Mouse (Mus musculus): Measurements from ENCODE around the gene Abcc12. TPM values are rescaled to one million over a fixed set of nuclear protein-coding genes. Genes with fewer than 3 reads are reported as not detected.

Gene Abcc12
- total RNA-seq (2021): under 1 TPM; 0.25 to 0.45 TPM
- long read RNA-seq: 0 reads

GRCm38 (mm10) chr8:86580458-86580857, at the start of gene Abcc12:
TSS of gene Abcc12 (minus strand) at chr8:86580686.
- no peak for DNase-seq (ENCODE audit: low spot score in 2 of 2)

DNA sequence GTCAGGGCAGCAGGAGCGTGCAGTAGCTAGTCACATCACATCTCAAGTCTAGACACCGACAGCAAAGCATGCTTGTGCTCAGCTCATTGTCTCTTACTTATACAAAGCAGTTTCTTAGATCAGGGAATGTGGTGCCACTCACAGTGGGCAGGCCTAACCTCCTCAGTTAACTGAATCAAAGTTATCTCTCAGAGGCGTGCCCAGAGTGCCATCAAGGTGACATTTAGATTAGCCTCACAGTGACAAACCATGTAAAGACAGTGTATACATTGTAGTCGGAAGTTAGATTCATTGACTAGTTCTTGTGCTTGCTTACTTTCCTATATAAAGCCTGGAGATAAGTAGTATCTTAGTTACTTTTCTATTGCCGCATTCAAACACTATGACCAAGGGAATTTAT, 49.7 kb upstream of the Abcc12 start:
- no peak for DNase-seq (ENCODE audit: low spot score in 2 of 2)

GRCm38 (mm10) chr8:86624915-86625314, 44.4 kb upstream of the Abcc12 start:
- no peak for DNase-seq (ENCODE audit: low spot score in 2 of 2)

GRCm38 (mm10) chr8:86623911-86624731, 43.6 kb upstream of the Abcc12 start, which contains the start of gene Lonp2:
TSS of gene Lonp2 (plus strand) at chr8:86624043.
- peak; percentile 97 to 98 for DNase-seq (ENCODE audit: low spot score in 2 of 2)

GRCm38 (mm10) chr8:86623551-86623910, 43.0 kb upstream of the Abcc12 start:
- DNase-seq (ENCODE audit: low spot score in 2 of 2): no peak

- no peak for DNase-seq (ENCODE audit: low spot score in 2 of 2)
These were observed 37.4 kb upstream of the Abcc12 start for GRCm38 (mm10) chr8:86617759-86618387.

DNA sequence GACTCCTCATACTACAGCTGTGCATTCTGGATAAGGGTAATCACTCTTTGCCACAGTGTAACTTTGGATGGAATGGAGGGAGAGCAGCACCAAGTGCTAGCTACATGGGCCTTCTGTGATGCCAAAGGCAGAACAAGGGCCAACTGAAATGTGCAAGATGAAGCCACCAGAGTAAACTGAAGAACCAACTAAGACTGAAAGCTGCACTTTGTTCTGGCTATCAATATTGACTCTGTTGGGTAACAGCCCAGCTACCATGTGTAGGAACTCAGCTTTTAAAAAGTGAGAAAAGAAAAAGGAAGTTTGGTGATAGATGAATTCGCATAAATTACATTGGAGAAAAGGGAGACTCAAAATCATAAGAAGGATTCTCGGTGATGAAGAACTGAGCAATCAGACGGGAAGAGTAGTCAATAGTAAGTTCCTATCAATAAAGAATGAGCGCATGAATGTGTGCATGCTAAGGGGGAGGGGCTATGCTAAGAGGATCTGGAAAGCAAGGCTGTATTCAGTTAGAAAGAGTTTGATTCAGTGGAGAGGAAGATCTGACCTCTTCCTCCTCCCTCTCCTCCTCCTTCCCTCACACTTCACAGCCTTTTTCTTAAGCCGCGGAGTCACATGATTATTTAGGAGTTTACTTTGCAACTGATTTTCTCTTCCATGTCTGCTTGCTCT, 34.7 kb upstream of the Abcc12 start:
- DNase-seq (ENCODE audit: low spot score in 2 of 2): no peak

DNA sequence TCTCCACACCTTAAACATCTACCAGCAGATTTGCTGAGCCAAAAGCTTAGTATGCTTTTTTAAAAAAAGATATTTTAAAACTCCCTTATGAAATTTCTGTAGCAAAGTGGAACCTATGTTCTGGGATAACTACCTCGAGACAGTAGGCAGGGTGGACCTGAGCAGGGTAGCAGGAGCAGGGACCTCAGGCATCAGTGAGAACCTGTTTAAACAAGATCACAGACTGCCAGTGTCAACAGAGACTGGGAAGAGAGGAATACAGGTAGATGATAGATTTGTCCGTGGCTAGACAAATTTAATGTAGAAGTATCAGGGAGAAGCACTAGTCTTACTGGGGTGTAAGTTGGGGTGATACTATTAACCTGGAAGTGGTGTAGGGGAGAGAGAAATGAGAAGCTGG, 33.3 kb upstream of the Abcc12 start:
- no peak for DNase-seq (ENCODE audit: low spot score in 2 of 2)

DNA sequence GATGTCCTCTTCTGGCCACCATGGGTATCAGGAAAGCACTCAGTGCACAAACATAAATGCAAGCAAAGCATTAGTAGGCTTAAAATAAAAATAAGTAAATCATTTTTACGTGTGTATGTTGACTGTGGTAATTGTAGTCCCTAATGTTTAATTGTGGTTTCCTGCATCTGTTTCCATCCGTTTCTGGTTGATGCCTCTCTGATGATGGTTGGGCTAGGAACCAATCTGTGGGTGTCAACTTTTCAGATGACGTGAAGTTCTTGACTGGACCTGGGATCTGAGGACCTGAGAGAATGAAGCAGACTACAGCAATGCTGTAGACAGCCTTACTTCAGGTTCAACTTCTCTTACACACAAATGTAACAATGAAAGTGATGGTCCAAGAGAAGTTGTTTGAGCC, 24.2 kb upstream of the Abcc12 start:
- no peak for DNase-seq (ENCODE audit: low spot score in 2 of 2)

- no peak for DNase-seq (ENCODE audit: low spot score in 2 of 2)
These were observed 22.7 kb upstream of the Abcc12 start for GRCm38 (mm10) chr8:86603174-86603573.

DNA sequence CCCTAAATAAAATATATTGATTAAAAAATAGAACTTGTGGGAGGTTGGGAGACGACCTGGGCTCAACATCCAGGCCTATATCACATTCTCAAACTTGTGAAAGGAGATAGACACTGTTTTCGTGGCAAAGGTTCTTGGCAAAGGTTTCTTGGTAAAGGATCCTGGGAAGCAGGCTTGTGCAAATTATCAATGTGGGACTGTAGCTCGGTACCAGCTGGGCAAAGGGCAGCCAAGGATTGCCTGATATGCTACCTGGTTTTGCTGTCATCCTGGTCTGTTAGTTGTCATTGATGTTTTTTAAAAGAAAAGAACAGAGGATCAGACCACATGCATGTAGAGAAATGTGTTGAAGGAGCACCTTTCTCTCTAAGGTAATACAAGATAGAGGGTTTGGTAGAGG, 19.8 kb upstream of the Abcc12 start:
- no peak for DNase-seq (ENCODE audit: low spot score in 2 of 2)

DNA sequence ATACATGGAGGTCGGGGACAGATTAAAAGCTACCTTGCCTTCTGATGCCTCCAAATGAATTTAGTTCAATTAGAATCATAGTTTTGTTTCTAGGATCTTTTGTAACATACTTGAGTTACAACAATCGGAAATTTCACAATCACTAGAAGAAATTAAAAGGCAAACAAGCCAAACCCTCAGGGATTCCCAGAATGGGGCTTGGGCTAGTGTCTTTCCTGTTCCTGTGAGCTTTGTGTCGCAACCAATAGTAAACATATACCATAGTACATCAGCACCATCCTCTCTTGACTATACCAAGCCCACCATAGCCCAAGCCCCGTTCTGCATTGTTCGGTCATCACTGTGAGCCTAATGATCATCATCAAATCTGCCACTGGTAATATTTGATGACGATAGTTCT, 18.8 kb upstream of the Abcc12 start:
- no peak for DNase-seq (ENCODE audit: low spot score in 2 of 2)

DNA sequence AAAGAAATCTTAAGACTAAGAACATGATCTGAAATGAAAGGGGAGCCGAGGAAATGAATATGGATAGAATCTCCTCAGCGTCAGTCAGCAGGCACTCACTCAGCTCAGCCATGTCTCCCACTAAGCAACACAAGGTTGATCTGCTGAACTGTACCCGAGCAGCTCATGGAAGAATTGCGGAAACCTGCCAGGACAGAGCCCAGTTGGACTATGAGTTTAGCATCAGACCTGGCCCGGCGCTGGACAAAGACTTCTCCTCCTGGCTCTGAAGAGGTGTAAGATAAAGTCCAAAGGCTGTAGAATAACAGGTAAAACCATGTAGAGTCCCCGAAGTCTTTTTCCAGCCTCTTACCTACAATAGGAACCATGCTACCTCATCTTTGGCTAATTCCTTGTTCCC, 17.2 kb upstream of the Abcc12 start:
- no peak for DNase-seq (ENCODE audit: low spot score in 2 of 2)

DNA sequence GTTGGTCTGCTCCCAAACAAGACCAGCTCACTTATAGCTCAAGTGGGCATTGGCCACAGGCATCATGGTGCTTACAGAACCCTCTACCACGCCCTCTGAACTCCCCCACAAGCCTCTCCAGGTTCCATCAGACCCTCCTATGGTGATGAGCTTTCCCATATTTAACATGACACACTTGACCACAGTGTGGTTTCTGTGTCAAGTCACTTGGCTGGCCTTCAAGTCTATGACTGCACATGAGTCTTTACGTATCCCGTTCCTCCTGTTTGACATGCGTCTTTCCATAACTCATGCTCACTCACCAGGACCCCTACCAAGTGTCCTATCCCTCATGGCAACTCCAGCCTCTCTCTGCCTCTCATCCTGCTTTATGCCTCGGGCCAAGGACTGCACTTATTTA, 15.2 kb upstream of the Abcc12 start:
- DNase-seq (ENCODE audit: low spot score in 2 of 2): no peak

- DNase-seq (ENCODE audit: low spot score in 2 of 2): no peak
These were observed 13.8 kb upstream of the Abcc12 start for GRCm38 (mm10) chr8:86594159-86594796.

DNA sequence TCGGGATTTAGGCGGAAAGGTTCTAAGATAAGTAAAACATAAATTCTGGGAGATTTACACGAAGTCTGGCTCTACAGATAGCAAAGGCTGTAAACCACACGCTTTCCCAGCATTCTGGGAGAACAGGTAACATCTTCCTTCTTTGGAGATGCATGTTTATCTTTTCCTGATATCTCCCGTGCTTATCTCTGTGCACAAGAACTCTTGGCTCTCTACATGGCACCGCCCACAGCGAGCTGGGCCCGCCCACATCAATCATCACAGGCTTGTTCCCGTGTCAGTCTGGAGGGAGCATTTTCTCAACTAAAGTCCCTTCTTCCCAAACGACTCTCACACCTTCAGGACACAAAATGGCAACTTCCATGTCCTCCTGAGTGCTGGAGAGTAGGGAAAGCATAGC, 12.6 kb upstream of the Abcc12 start:
- no peak for DNase-seq (ENCODE audit: low spot score in 2 of 2)

GRCm38 (mm10) chr8:86588338-86588737, 7.9 kb upstream of the Abcc12 start:
- DNase-seq (ENCODE audit: low spot score in 2 of 2): no peak

DNA sequence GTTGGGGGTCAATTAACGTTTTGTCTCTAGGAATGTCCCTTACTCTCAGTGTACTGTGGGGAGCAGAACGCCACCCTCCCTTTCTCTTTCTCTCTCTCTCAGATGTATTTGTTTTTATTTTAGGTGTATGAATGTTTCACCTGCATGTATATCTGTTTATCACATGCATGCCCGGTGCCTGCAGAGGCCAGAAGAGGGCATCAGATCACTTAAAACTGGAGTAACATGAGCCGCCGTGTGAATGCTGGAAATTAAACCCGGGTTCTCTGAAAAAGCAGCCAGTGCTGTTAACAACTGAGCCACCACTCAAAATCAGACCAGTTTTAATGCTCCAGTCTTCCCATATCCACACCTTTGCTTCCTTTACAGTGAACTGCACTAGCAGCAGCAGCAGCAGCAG, 6.2 kb upstream of the Abcc12 start:
- peak in 1 of 2 experiments; percentile 24 for DNase-seq (ENCODE audit: low spot score in 2 of 2)

DNA sequence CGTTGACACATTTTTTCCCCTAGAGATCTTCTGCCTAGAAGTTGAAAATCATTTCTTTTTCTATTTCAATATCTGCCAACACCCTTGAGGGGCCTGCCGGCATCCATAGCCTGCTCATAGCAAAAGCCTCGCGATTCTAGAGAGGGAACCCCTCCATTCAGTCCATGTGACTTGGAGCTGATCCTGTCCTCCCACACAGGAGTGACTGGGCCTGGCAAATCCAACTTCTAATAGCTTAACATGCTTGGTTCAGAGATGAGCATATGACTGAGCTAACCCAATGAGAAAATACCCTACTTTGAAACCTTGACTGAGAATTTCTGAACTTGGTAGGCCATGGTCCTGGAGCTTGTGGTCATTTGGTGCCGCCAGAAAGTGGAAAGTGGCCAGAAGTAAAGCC, 5.6 kb upstream of the Abcc12 start:
- peak in 1 of 2 experiments; percentile 31 for DNase-seq (ENCODE audit: low spot score in 2 of 2)

DNA sequence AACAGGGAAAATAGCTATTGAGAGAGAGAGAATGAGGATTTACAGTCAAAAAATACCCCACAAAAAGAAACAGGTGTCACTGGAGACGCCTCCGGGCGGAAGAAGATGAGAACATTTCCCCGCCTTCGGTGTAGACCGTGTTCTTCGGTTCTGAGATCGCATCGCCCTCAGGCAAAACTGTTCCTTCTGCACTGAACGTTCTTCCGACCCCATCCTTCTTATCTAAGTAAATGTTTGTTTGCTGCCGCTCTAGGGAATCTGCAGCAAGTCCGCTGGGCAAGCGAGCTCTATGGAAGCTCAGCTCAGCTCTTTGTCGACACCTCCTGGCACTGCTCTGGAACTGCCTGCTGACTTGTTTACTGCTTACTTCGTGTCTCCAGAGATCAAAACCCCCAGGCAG, 5.0 kb upstream of the Abcc12 start:
- peak; percentile 74 to 87 for DNase-seq (ENCODE audit: low spot score in 2 of 2)

DNA sequence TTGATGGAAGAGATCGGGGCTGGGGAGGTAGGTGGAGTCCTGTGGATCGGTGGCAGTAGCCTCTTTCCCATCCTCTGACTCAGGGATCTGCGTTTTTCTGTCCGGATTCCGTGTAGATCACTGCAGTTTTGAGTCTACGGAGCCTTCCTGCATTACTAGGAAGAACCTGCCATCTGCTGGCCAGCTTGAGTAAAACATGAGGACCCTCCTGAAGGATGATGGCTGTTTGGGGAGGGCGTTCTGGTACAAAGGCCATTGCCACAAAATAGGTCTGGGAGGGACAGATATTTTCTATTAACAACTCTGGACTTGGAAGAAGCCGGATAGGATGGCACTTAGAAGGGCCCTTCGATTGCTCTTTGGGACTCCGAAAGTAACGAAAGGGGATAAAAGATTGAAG, 4.6 kb upstream of the Abcc12 start:
- DNase-seq (ENCODE audit: low spot score in 2 of 2): peak; percentile 80 to 92

- DNase-seq (ENCODE audit: low spot score in 2 of 2): peak in 1 of 2 experiments; percentile 40
These were observed 1.4 kb upstream of the Abcc12 start for GRCm38 (mm10) chr8:86581921-86582331.
